Mouse (Mus musculus): Measurements from ENCODE around the gene Snx14. TPM values are rescaled to one million over a fixed set of nuclear protein-coding genes. Genes with fewer than 3 reads are reported as not detected.

Gene Snx14
- total and polyA plus RNA-seq, 3 experiments: 11.1 to 83.1 (median 16.9) TPM

DNA sequence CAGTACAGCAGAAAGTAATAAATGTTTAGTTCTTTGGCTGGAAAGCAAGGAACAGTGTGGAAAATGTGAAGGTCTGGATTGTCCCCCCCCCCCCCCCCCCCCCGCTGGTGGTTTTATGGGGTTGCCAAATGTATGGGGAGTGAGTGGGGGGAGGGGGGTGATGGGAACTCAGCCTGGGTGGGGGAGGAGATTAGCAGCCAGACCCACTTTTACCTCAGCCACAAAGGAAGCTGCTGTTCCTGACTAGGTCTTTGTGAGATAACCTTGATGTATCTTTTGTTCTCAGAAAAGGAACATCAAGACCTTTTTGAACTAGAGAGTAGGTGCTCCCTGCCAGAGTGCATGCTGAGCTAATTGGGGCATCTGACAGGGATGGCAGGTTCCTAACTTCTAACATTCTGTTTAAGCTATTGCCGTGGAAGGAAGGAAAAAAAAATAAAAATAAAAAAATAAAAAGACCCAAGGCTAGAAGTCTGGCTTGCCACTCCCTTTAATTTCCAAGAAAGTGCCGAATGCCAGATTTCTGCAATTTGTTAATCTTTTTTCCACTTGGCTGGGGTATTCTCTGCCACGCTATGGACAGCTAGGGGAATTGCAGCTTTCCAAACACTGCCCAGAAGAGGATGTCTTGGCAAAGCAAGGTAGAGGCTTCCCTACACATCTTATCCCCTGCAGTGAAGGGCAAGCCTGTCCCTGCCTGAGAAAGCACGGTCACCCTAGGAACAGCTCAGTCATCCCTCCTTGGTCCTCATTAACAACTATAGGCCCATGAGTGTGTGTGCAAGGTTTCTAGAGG is 76.5 kb downstream of the Snx14 start:
- H3K9me3 ChIP-seq (replicated peaks; ENCODE audit: insufficient read depth, low read length): no peaks in the 10 kb centered on the region
- no peak overlapping the region for H3K27ac ChIP-seq (ENCODE audit: control insufficient read depth, low read depth, low read length)
- no peak overlapping the region for H3K4me3 ChIP-seq (ENCODE audit: control insufficient read depth in 1 of 2, insufficient read depth in 1 of 2, low read depth in 2 of 2, low read length in 2 of 2)
- H3K79me2 ChIP-seq (ENCODE audit: control insufficient read depth, insufficient read depth, low read length, poor library complexity): no peaks in the 10 kb centered on the region
- H3K9ac ChIP-seq (ENCODE audit: control insufficient read depth, low read depth, low read length, poor library complexity, severe bottlenecking): no peak overlapping the region
- H3K27me3 ChIP-seq (ENCODE audit: control insufficient read depth in 1 of 2, insufficient read depth in 2 of 2, low read length in 2 of 2): no peaks in the 10 kb centered on the region
- H3K4me1 ChIP-seq (ENCODE audit: control insufficient read depth in 1 of 2, insufficient read depth in 2 of 2, low read length in 2 of 2): peaks cover 17 to 22% of the 10 kb centered on the region in 2 experiments
- DNase-seq (ENCODE audit: low read depth, low spot score): peak; percentile 51
- no peak for TF ChIP-seq POLR2AphosphoS5 (IDR thresholded peaks at IDR 0.05; ENCODE audit: borderline replicate concordance, low read depth, low read length)
- 0 out of 2 replicates have a peak, but pooled peaks have one; percentile 14 for TF ChIP-seq MAZ (IDR thresholded peaks at IDR 0.05; ENCODE audit: low read depth, low read length)
- TF ChIP-seq GATA1 (IDR thresholded peaks at IDR 0.05; ENCODE audit: low read depth, low read length): peak; percentile 44
- TF ChIP-seq USF2 (IDR thresholded peaks at IDR 0.05; ENCODE audit: borderline replicate concordance in 1 of 2, insufficient read depth in 1 of 2, low read depth in 1 of 2, low read length in 2 of 2): no peak
- 0 out of 2 replicates have a peak, but pooled peaks have one; percentile 17 for TF ChIP-seq ETS1 (IDR thresholded peaks at IDR 0.05; ENCODE audit: low read depth, low read length)
- TF ChIP-seq TCF12 (IDR thresholded peaks at IDR 0.05; ENCODE audit: low read depth, low read length): peak; percentile 55
- no peak for TF ChIP-seq NRF1 (IDR thresholded peaks at IDR 0.05; ENCODE audit: insufficient read depth, low read depth, low read length, poor library complexity, severe bottlenecking)
- no peak for TF ChIP-seq RCOR1 (IDR thresholded peaks at IDR 0.05; ENCODE audit: low read depth, low read length)
- TF ChIP-seq EP300 (IDR thresholded peaks at IDR 0.05; ENCODE audit: low read depth in 1 of 2, low read length in 2 of 2): peak; percentile 54 to 66; a peak in 3 of 4 replicates
- H3K36me3 ChIP-seq (ENCODE audit: control insufficient read depth in 1 of 2, insufficient read depth in 2 of 2, low read length in 2 of 2): peaks cover 0 to 13% of the 10 kb centered on the region in 2 experiments; a peak in 2 of 4 replicates

DNA sequence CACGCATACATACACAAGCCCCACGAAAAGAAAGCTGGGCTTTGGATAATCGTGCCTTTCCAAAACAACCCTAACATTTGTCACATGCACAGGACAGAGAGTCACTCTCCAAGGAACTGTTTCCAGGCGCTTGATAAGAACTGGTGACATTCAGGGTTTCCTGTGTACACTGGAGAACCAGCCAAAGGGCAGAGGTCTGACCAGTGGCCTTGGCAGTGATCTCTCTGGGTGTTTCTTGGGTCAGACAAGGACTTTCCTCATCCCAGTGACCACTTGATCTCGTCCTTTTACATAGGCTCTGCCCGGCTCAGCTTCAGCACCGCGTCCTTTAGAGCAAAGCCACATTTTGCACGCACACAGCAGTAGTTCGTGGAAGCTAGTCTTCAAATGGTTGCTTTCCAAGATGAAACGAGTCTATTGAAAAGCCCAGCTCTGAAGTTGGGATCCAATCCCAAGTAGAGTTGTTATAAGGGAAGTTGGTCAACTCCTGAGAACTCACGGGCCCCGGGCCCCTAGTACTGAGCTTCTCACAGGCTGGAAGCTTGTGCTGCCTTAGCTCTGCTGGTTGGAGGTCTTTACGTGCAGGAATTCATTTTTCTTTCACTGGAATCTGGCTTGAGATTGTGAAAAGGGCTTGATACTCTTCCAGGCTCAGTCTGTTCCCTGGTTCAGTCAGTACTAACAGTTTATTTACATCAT is 77.4 kb downstream of the Snx14 start:
- H3K36me3 ChIP-seq (ENCODE audit: control insufficient read depth in 1 of 2, insufficient read depth in 2 of 2, low read length in 2 of 2): peaks cover 0 to 13% of the 10 kb centered on the region in 2 experiments; a peak in 2 of 4 replicates
- no peaks in the 10 kb centered on the region for H3K79me2 ChIP-seq (ENCODE audit: control insufficient read depth, insufficient read depth, low read length, poor library complexity)
- no peak overlapping the region for H3K4me3 ChIP-seq (ENCODE audit: control insufficient read depth in 1 of 2, insufficient read depth in 1 of 2, low read depth in 2 of 2, low read length in 2 of 2)
- no peaks in the 10 kb centered on the region for H3K9me3 ChIP-seq (replicated peaks; ENCODE audit: insufficient read depth, low read length)
- peak; percentile 17 for DNase-seq (ENCODE audit: low read depth, low spot score)
- H3K27ac ChIP-seq (ENCODE audit: control insufficient read depth, low read depth, low read length): no peak overlapping the region
- no peak overlapping the region for H3K9ac ChIP-seq (ENCODE audit: control insufficient read depth, low read depth, low read length, poor library complexity, severe bottlenecking)
- TF ChIP-seq EP300 (IDR thresholded peaks at IDR 0.05; ENCODE audit: low read depth in 1 of 2, low read length in 2 of 2) (no peak), CTCF (IDR thresholded peaks at IDR 0.05 in 2 of 3, conservative IDR thresholded peaks at IDR 0.05 in 1 of 3; ENCODE audit: control insufficient read depth in 1 of 3, insufficient read depth in 1 of 3, low read depth in 2 of 3, low read length in 3 of 3, poor library complexity in 1 of 3, severe bottlenecking in 1 of 3) (no peak), HCFC1 (IDR thresholded peaks at IDR 0.05; ENCODE audit: low read depth, low read length) (no peak), GATA1 (IDR thresholded peaks at IDR 0.05; ENCODE audit: low read depth, low read length) (no peak), ZC3H11A (IDR thresholded peaks at IDR 0.05; ENCODE audit: low read depth, low read length) (no peak)
- H3K4me1 ChIP-seq (ENCODE audit: control insufficient read depth in 1 of 2, insufficient read depth in 2 of 2, low read length in 2 of 2): peaks cover 17 to 22% of the 10 kb centered on the region in 2 experiments
- no peaks in the 10 kb centered on the region for H3K27me3 ChIP-seq (ENCODE audit: control insufficient read depth in 1 of 2, insufficient read depth in 2 of 2, low read length in 2 of 2)
